Mouse (Mus musculus): Measurements from ENCODE around the gene Akap7. TPM values are rescaled to one million over a fixed set of nuclear protein-coding genes. Genes with fewer than 3 reads are reported as not detected.
"Not testable (repeated sequence)": the region's sequence is repeated elsewhere in the genome, so short reads cannot be mapped to it uniquely, and the experiment has no call there.

Akap7 gene
- polyA plus RNA-seq, 1 experiment from 2014 or later, result 19.8 TPM

GRCm38 (mm10) chr10:25185691-25186090 lies 122.0 kb downstream of the Akap7 start:
- Histone ChIP-seq H3K4me3 (replicated peaks) (no peak overlapping the region), H3K9me3 (no peaks in the 10 kb centered on the region), H3K27ac (no peak overlapping the region), H3K4me2 (no peak overlapping the region), H3K27me3 (no peaks in the 10 kb centered on the region), H3K9ac (replicated peaks) (no peak overlapping the region), H3K36me3 (no peaks in the 10 kb centered on the region), H3K4me1 (replicated peaks) (no peaks in the 10 kb centered on the region)
- WGBS, result 93% methylated on average over 4 of the region's 4 CpGs
- ATAC-seq (ENCODE audit: insufficient number of reproducible peaks, insufficient read depth, low FRiP score, low TSS enrichment, low read depth), result no peak

DNA sequence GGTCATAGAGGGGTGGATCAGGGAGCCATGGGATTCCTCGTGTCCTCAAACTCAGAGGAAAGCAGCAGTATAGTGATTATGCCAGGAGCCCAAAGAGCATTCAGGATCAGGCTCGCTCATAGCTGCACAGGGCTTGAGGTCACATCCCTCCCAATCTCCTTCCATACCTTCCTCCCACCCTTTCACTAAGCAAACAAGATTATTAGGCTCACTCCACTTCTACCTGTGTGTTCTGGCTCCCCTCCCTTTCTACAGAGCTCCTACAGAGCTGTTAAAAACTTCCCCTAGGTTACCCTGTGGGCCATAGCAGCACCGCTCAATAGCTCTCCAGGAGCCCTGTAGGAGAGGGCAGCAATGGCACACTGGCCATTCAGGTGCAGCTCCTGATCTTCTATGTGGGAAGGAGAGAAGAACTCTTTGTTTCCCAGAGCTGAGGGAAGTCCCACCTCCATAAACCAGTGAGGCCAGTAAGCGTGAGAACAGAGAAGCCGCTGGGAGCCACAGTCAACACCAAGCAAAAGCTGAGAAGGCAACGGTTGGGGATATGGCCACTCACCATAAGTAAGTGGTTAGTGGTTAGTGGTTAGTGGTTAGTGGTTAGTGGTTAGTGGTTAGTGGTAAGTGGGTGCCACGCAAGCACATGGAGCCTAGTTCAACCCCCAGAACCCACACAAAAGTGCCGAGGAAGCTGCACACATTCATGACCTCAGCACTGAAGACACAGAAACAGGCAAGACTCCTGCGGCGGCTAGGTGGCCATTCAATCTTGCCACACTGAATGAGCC lies 122.7 kb downstream of the Akap7 start:
- ATAC-seq (ENCODE audit: insufficient number of reproducible peaks, insufficient read depth, low FRiP score, low TSS enrichment, low read depth), result no peak
- H3K4me1 ChIP-seq (replicated peaks), result no peaks in the 10 kb centered on the region
- no peak overlapping the region for H3K4me3 ChIP-seq (replicated peaks)
- no peak overlapping the region for H3K9ac ChIP-seq (replicated peaks)
- no peaks in the 10 kb centered on the region for H3K9me3 ChIP-seq
- H3K4me2 ChIP-seq, result no peak overlapping the region
- no peak overlapping the region for H3K27ac ChIP-seq
- no peaks in the 10 kb centered on the region for H3K36me3 ChIP-seq
- no peaks in the 10 kb centered on the region for H3K27me3 ChIP-seq
- 84% methylated on average over 10 of the region's 10 CpGs for WGBS

DNA sequence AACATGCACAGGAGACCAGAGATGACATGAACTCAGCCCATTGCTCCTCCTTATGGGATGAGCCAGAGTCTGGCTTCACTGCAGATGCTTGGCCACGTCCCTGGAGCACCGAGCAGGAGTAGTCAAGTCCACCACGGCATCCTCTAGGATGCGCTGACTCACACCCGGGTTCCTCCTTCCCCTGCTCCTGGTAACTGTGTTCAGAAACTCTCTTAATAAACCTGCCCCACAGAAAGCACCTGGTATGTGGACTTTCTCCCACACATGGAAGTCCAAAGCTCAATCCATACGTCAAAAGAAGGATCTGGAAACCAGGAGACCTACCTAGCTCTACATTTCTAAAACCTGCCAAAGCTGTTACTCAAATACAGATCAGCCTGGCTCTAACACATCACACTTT lies 124.4 kb downstream of the Akap7 start:
- Histone ChIP-seq H3K27ac (no peak overlapping the region), H3K9ac (replicated peaks) (no peak overlapping the region), H3K9me3 (no peaks in the 10 kb centered on the region), H3K36me3 (no peaks in the 10 kb centered on the region), H3K4me2 (no peak overlapping the region), H3K4me1 (replicated peaks) (no peaks in the 10 kb centered on the region), H3K4me3 (replicated peaks) (no peak overlapping the region), H3K27me3 (no peaks in the 10 kb centered on the region)
- WGBS, result 94% methylated on average over 6 of the region's 6 CpGs
- no peak for ATAC-seq (ENCODE audit: insufficient number of reproducible peaks, insufficient read depth, low FRiP score, low TSS enrichment, low read depth)

- H3K27ac ChIP-seq, result no peak overlapping the region
- H3K4me2 ChIP-seq, result no peak overlapping the region
- no peak overlapping the region for H3K4me3 ChIP-seq (replicated peaks)
- ATAC-seq (ENCODE audit: insufficient number of reproducible peaks, insufficient read depth, low FRiP score, low TSS enrichment, low read depth), result no peak
- H3K9ac ChIP-seq (replicated peaks), result no peak overlapping the region
- H3K27me3 ChIP-seq, result no peaks in the 10 kb centered on the region
- no peaks in the 10 kb centered on the region for H3K36me3 ChIP-seq
- 83% methylated on average over 4 of the region's 4 CpGs for WGBS
- no peaks in the 10 kb centered on the region for H3K9me3 ChIP-seq
- no peaks in the 10 kb centered on the region for H3K4me1 ChIP-seq (replicated peaks)
Measured at GRCm38 (mm10) chr10:25179030-25179429, 128.6 kb downstream of the Akap7 start.

- Histone ChIP-seq H3K27ac (no peak overlapping the region), H3K4me3 (replicated peaks) (no peak overlapping the region), H3K4me1 (replicated peaks) (no peaks in the 10 kb centered on the region), H3K4me2 (no peak overlapping the region), H3K9ac (replicated peaks) (no peak overlapping the region), H3K36me3 (no peaks in the 10 kb centered on the region), H3K9me3 (no peaks in the 10 kb centered on the region), H3K27me3 (no peaks in the 10 kb centered on the region)
- 94% methylated on average over 5 of the region's 5 CpGs for WGBS
- no peak for ATAC-seq (ENCODE audit: insufficient number of reproducible peaks, insufficient read depth, low FRiP score, low TSS enrichment, low read depth)
Measured at GRCm38 (mm10) chr10:25177270-25177669, 130.4 kb downstream of the Akap7 start.

- WGBS, result 82% methylated on average over 2 of the region's 2 CpGs
- Histone ChIP-seq H3K4me3 (replicated peaks) (no peak overlapping the region), H3K4me2 (no peak overlapping the region), H3K27me3 (no peaks in the 10 kb centered on the region), H3K27ac (no peak overlapping the region), H3K9ac (replicated peaks) (no peak overlapping the region), H3K36me3 (no peaks in the 10 kb centered on the region), H3K9me3 (no peaks in the 10 kb centered on the region), H3K4me1 (replicated peaks) (no peaks in the 10 kb centered on the region)
- ATAC-seq (ENCODE audit: insufficient number of reproducible peaks, insufficient read depth, low FRiP score, low TSS enrichment, low read depth), result no peak
Measured at GRCm38 (mm10) chr10:25174872-25175271, 132.8 kb downstream of the Akap7 start.

- H3K4me2 ChIP-seq, result no peak overlapping the region
- no peaks in the 10 kb centered on the region for H3K36me3 ChIP-seq
- no peak overlapping the region for H3K4me3 ChIP-seq (replicated peaks)
- H3K27me3 ChIP-seq, result no peaks in the 10 kb centered on the region
- ATAC-seq (ENCODE audit: insufficient number of reproducible peaks, insufficient read depth, low FRiP score, low TSS enrichment, low read depth), result no peak
- no peaks in the 10 kb centered on the region for H3K4me1 ChIP-seq (replicated peaks)
- H3K9ac ChIP-seq (replicated peaks), result no peak overlapping the region
- H3K27ac ChIP-seq, result no peak overlapping the region
- WGBS, result 76% methylated on average over 6 of the region's 6 CpGs
- H3K9me3 ChIP-seq, result no peaks in the 10 kb centered on the region
Measured at GRCm38 (mm10) chr10:25167365-25168194, 140.1 kb downstream of the Akap7 start.

GRCm38 (mm10) chr10:25163510-25163909 lies 144.2 kb downstream of the Akap7 start:
- not testable (repeated sequence) for H3K27ac ChIP-seq; H3K4me1 ChIP-seq (replicated peaks); H3K4me2 ChIP-seq; H3K27me3 ChIP-seq; ATAC-seq (ENCODE audit: insufficient number of reproducible peaks, insufficient read depth, low FRiP score, low TSS enrichment, low read depth); H3K9ac ChIP-seq (replicated peaks); H3K4me3 ChIP-seq (replicated peaks); H3K36me3 ChIP-seq; H3K9me3 ChIP-seq
- 41% methylated on average over 3 of the region's 3 CpGs for WGBS

GRCm38 (mm10) chr10:25161701-25162100 lies 146.0 kb downstream of the Akap7 start:
- Histone ChIP-seq H3K4me1 (replicated peaks) (no peaks in the 10 kb centered on the region), H3K9me3 (no peaks in the 10 kb centered on the region), H3K27me3 (no peaks in the 10 kb centered on the region), H3K9ac (replicated peaks) (no peak overlapping the region), H3K36me3 (no peaks in the 10 kb centered on the region), H3K4me2 (no peak overlapping the region), H3K27ac (no peak overlapping the region), H3K4me3 (replicated peaks) (no peak overlapping the region)
- no peak for ATAC-seq (ENCODE audit: insufficient number of reproducible peaks, insufficient read depth, low FRiP score, low TSS enrichment, low read depth)
- WGBS, result 80% methylated on average over 2 of the region's 2 CpGs

DNA sequence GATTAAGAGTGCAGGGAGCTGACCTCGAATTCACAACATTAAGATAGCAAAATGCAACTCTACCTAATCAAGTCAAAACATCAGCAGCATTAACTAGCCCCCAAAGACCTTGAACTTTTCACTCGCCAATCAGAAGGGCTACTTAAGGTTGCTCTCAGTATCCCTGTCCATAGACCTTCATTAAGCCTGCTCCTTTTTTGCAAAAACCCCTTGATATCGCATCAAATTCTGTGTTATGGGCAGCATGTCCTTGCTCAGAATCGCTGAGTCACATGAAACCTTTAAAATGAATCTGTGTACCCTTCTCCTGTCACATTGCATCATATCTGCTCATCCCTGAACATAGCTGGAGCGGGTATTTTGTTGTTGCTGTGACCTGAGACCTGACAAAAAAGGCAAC lies 149.0 kb downstream of the Akap7 start:
- no peaks in the 10 kb centered on the region for H3K9me3 ChIP-seq
- ATAC-seq (ENCODE audit: insufficient number of reproducible peaks, insufficient read depth, low FRiP score, low TSS enrichment, low read depth), result no peak
- WGBS, result 87% methylated on average over 5 of the region's 5 CpGs
- H3K4me3 ChIP-seq (replicated peaks), result no peak overlapping the region
- no peak overlapping the region for H3K4me2 ChIP-seq
- H3K9ac ChIP-seq (replicated peaks), result no peak overlapping the region
- no peak overlapping the region for H3K27ac ChIP-seq
- no peaks in the 10 kb centered on the region for H3K4me1 ChIP-seq (replicated peaks)
- no peaks in the 10 kb centered on the region for H3K27me3 ChIP-seq
- H3K36me3 ChIP-seq, result no peaks in the 10 kb centered on the region

DNA sequence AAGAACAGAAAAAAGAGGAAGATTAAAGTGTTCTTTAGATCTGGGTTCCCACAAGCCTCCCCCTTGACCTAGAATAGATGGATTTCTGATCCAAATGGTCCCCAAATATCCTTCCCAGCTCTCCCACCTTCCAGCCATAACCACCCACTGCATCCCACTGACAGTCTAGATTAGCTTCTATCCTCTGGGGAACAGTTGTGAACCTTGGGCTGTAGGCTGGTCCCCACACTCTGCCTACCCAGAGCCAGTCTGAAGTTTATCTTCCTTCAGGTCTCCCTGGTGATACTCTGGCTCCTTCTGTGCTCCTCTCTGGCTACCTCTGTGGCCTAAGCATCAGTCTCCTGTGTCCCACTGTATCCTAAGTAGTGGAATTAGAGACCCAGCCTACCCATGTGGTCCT lies 150.3 kb downstream of the Akap7 start:
- H3K36me3 ChIP-seq, result no peaks in the 10 kb centered on the region
- H3K27me3 ChIP-seq, result no peaks in the 10 kb centered on the region
- H3K9me3 ChIP-seq, result no peaks in the 10 kb centered on the region
- H3K27ac ChIP-seq, result no peak overlapping the region
- no peak overlapping the region for H3K4me2 ChIP-seq
- H3K4me3 ChIP-seq (replicated peaks), result no peak overlapping the region
- H3K4me1 ChIP-seq (replicated peaks), result no peaks in the 10 kb centered on the region
- H3K9ac ChIP-seq (replicated peaks), result no peak overlapping the region
- ATAC-seq (ENCODE audit: insufficient number of reproducible peaks, insufficient read depth, low FRiP score, low TSS enrichment, low read depth), result no peak

Data from limb, embryonic 12.5 days (tissue).